Mouse (Mus musculus) left cerebral cortex, postnatal 25 days (tissue): Measurements from ENCODE around the gene Cenpk. TPM values are rescaled to one million over a fixed set of nuclear protein-coding genes. Genes with fewer than 3 reads are reported as not detected.
"Not testable (repeated sequence)": the region's sequence is repeated elsewhere in the genome, so short reads cannot be mapped to it uniquely, and the experiment has no call there.

ENCODE experiments used
- DNase-seq, 2 experiments: peaks; one replicate each; pipeline ENCODE4 v3.0.0; 2022; ENCODE audit warnings: low spot score in 2 of 2, mixed read lengths in 1 of 2
- intact Hi-C: fragments of 180-260 bp; cut with DNase I; formaldehyde crosslinking; loops from one replicate; pipeline ENCODE4 v1.15.1; 2025
- total RNA-seq, 2 experiments: library from RNA; stranded (reverse); gene quantifications; 2 replicates each; pipeline ENCODE4 v1.2.3; 2021

Gene Cenpk
- under 1 TPM; 0.69 to 0.94 TPM for total RNA-seq

DNA sequence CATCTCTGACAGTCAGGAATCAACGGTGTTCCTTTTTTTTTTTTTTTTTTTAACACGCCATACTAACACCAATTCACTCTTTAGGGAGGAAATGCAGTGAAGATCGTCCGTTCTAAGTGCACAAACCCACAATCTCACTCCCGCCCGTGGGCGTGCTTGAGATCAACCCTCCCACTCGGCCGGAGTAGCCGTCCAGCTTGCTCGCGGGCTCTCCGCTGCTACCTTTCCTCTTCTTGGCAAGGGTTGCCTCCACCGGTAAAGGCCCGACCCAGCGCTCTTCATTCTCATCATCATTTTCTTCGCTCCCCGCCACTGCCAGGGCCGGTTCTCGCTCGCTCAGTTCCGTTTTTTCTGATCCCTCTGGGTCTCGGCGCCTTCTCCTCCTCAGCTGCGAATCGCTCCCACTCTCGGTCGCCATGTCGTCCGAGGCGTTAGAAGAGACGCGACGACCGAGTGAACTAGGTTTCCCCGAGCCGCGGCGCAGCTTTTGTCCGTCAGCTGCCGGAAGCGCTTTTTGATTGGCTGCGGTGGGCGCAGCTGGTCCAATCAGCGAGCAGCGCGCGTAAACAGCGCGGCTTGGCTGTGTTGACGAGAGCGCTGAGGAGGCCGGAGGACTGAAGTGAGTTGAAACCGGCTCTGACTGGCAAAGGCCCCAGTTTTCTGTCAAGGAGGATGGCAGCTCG lies at the start of gene Cenpk, which contains the start of gene Ppwd1:
Gene Cenpk (plus strand): TSS at position 228 of the 683 bp plus-strand sequence.
Gene Ppwd1 (minus strand): TSS at position 460 of the 683 bp plus-strand sequence.
- DNase-seq, result peak; percentile 97 to 98
- intact Hi-C loops, result loop anchor here (5.0 kb wide), 1 partner anchor 51 kb away; the partner anchor contains the start of genes Trappc13 and Trim23

GRCm38 (mm10) chr13:104178650-104179121 lies 49.7 kb upstream of the Cenpk start, which contains the start of gene Trim23:
Trim23 (plus strand) TSS chr13:104178797.
- DNase-seq, result peak; percentile 97 to 99
- intact Hi-C loops, result loop anchor here (5.0 kb wide), 2 partner anchors 49 to 256 kb away; partner anchors contain the start of genes Cenpk, Erbin and Ppwd1

GRCm38 (mm10) chr13:104179176-104179888 lies 49.1 kb upstream of the Cenpk start:
- intact Hi-C loops, result loop anchor here (5.0 kb wide), 2 partner anchors 48 to 257 kb away; partner anchors contain the start of genes Cenpk, Erbin and Ppwd1
- no peak for DNase-seq

GRCm38 (mm10) chr13:104187357-104187756 lies 41.1 kb upstream of the Cenpk start:
- DNase-seq, result no peak
- intact Hi-C loops, result loop anchor here (5.0 kb wide), 1 partner anchor 35 kb away; no protein-coding TSS in a partner anchor

GRCm38 (mm10) chr13:104195891-104196290 lies 32.5 kb upstream of the Cenpk start:
- DNase-seq, intact Hi-C loops: not testable (repeated sequence)

- no peak for DNase-seq
- intact Hi-C loops, result no loop called here
Observed at GRCm38 (mm10) chr13:104204313-104204712, 24.1 kb upstream of the Cenpk start.

DNA sequence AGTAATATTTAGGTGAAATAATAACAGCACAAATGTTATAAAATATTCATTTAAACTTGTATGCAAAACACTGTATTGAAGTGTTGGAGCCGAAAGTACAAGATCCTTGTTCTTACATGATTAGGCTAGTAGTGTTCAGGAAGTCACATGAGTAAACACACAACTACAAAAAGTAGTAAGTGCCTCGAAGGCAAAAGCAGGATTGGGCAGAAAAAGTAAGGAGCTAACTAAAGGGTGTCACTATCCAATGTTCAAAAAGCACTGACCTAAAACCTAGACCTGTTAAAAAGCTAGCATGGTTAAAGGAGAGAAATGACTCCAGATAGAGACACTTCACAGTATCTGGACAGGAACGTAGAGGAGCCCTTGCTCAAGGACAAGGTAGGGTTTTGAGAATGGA lies 933 bp upstream of the Cenpk start:
- intact Hi-C loops, result loop anchor here (5.0 kb wide), 1 partner anchor 50 kb away; the partner anchor contains the start of genes Trappc13 and Trim23
- no peak for DNase-seq

- intact Hi-C loops, result loop anchor here (5.0 kb wide), 1 partner anchor 52 kb away; the partner anchor contains the start of genes Trappc13 and Trim23
- no peak for DNase-seq
Observed at GRCm38 (mm10) chr13:104229181-104229580, 770 bp downstream of the Cenpk start.

- intact Hi-C loops, result no loop called here
- no peak for DNase-seq
Observed at GRCm38 (mm10) chr13:104258997-104259396, 30.6 kb downstream of the Cenpk start.

GRCm38 (mm10) chr13:104285031-104285431 lies 56.6 kb downstream of the Cenpk start:
- peak; percentile 24 to 52 for DNase-seq
- intact Hi-C loops, result loop anchor here (1.0 to 2.0 kb wide), 2 partner anchors 396 to 504 kb away; no protein-coding TSS in a partner anchor

DNA sequence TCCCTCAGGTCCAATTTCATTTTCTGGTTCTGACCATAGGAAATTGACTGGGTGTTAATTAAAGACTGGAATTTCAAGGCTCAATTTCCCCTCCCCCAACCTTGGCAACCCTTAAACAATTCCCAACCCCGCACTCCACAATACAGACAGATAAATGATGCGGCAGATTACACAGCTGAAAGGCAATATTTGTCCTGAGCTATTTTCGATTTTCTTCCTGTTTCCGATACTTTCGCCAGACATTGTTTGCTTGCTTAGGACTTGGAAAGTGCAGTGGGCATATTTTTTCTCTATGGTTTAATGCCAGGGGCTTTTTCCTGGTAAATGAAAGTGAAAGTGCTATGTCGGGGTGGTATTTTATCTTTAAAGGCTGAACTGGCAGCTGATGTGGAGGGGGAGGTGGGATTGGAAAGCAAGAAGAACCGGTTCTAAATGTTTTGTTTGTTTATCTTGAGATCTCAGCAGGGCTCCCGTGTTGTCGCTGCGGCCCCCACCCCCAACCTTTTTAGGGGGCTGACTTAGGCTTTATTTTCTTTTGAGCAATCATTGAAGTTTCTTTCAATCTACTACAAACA lies 57.4 kb downstream of the Cenpk start:
- DNase-seq, result peak; percentile 31 to 39
- intact Hi-C loops, result loop anchor here (1.0 to 2.0 kb wide), 3 partner anchors 233 to 503 kb away; no protein-coding TSS in a partner anchor

DNA sequence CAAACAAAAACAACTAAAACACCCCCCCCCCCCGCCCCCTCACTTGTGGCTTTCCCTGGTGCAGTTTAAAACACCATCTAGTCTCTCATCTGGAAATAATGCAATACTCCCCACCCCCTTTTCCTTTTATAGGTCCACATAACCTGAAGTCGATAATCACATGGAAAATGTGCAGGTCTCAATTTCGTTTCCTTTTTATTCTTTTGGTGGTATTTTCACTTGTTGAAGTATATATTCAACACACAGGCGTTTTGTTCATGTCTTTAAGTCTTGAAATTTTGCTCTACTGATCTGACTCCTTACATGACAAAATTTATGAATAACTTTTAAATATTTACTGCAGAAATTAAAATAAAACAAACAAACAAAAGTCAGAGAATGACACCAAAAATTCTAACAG lies 57.9 kb downstream of the Cenpk start:
- intact Hi-C loops, result loop anchor here (2.0 kb wide), 1 partner anchor 232 kb away; no protein-coding TSS in a partner anchor
- peak in 1 of 2 experiments; percentile 8 for DNase-seq

GRCm38 (mm10) chr13:104286897-104287309 lies 58.5 kb downstream of the Cenpk start:
- peak; percentile 84 to 94 for DNase-seq
- intact Hi-C loops, result loop anchor here (2.0 kb wide), 1 partner anchor 232 kb away; no protein-coding TSS in a partner anchor

GRCm38 (mm10) chr13:104287366-104288225 lies 59.2 kb downstream of the Cenpk start, which contains the start of gene Adamts6:
Adamts6 (plus strand) TSS chr13:104287835.
- intact Hi-C loops, result loop anchor here (2.0 kb wide), 1 partner anchor 231 kb away; no protein-coding TSS in a partner anchor
- DNase-seq, result peak; percentile 11 to 29

GRCm38 (mm10) chr13:104288226-104288859 lies 59.9 kb downstream of the Cenpk start:
- intact Hi-C loops, result no loop called here
- DNase-seq, result peak; percentile 8 to 10

DNA sequence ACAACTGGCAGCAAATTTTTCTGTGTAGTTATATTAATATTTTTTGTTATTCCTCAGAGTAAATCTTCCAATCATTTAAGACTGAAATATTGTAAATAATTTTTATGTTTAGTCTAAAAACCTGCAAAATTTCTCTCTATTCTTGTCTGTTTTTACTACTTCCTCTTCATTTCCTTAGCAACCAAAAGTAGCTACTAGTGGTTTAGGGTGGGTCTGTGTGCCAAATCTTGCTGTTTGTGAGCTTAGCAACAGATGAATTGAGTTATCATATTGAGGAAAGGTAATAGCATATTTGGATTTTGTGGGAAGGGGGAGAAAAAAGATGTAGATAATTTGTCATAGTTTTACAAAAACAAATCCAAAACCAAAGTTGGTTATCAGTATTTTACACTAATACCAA lies 60.8 kb downstream of the Cenpk start:
- intact Hi-C loops, result no loop called here
- DNase-seq, result no peak

DNA sequence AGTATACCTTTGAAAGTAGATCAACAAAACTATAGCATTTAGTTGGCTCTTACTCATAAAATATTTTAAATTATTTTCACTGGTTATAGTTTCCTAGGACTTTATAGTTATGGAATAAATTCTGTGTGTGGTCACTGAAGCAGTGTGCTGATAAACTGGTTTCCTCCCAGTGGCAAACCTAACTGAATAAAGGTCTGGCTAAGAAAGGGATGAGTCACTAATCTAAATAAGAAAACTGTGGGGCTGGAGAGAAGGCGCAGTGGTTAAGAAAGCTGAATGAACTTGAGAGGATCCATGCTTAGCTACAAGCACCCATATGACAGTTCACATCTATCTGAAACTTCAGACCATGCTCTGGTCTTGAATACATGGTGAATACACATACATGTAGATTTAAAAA lies 67.1 kb downstream of the Cenpk start:
- DNase-seq, result no peak
- intact Hi-C loops, result no loop called here
